9 mouse cellular contexts compared by ENCODE assay signal in genomic region chr15:5512546-5512945, GRCm38 (mm10).
"Had no signal": no experiment of that assay in that cellular context is flagged by ENCODE, and none has a peak within 500 bp of the region (broad histone marks: within the 10 kb centered on the region; RNA-seq: fewer than 3 reads in every experiment).

No protein-coding gene starts in this region.

- DNase-seq: kidney, adult 9 months; kidney, postnatal 14 days; liver, embryonic 13.5 days; lung, adult 2 months; lung, postnatal 4 days; right cerebral cortex, postnatal 14 days; right cerebral cortex, postnatal 4 days; spleen, adult 18-20 months had no signal

- ATAC-seq: midbrain, embryonic 16.5 days had no signal
